Mouse (Mus musculus) myocyte (in vitro differentiated cells): ENCODE measurements around the gene Gm2174.

Source experiments
- CEBPB ChIP-seq: IDR thresholded peaks from 2 replicates; pipeline ENCODE4 v1.6.1; 2011; ENCODE audit warnings: mild to moderate bottlenecking, moderate library complexity; ENCODE audit not compliant: poor library complexity, insufficient read depth, severe bottlenecking
- E2F4 ChIP-seq: IDR thresholded peaks from one replicate; pipeline ENCODE4 v1.6.1; 2011; ENCODE audit warnings: mild to moderate bottlenecking, control low read depth, moderate library complexity; ENCODE audit not compliant: insufficient read depth
- MAX ChIP-seq: IDR thresholded peaks from one replicate; pipeline ENCODE4 v1.6.1; 2011; ENCODE audit warnings: low read depth, mild to moderate bottlenecking, control low read depth
- MYOD1 ChIP-seq, 3 experiments: IDR thresholded peaks; one replicate each; pipeline ENCODE4 v1.6.1; 2011; ENCODE audit warnings: control low read depth in 2 of 3, low read depth in 2 of 3, mild to moderate bottlenecking in 2 of 3, moderate library complexity in 1 of 3; ENCODE audit not compliant: insufficient read length in 2 of 3, control insufficient read depth in 1 of 3
- MYOG ChIP-seq, 3 experiments: IDR thresholded peaks; one replicate each; pipeline ENCODE4 v1.6.1; 2011; ENCODE audit warnings: control low read depth in 2 of 3, low read depth in 2 of 3, mild to moderate bottlenecking in 2 of 3; ENCODE audit not compliant: insufficient read length in 2 of 3, control insufficient read depth in 1 of 3, insufficient read depth in 1 of 3
- POLR2A ChIP-seq: IDR thresholded peaks from one replicate; pipeline ENCODE4 v1.6.1; 2011; ENCODE audit warnings: low read depth, mild to moderate bottlenecking, control low read depth, moderate library complexity; ENCODE audit not compliant: insufficient read length
- POLR2AphosphoS2 ChIP-seq: IDR thresholded peaks from one replicate; pipeline ENCODE4 v1.6.1; 2011; ENCODE audit warnings: low read depth, control low read depth; ENCODE audit not compliant: insufficient read length
- USF1 ChIP-seq: IDR thresholded peaks from one replicate; pipeline ENCODE4 v1.6.1; 2011; ENCODE audit warnings: low read depth, mild to moderate bottlenecking, control low read depth, moderate library complexity

GRCm38 (mm10) chrX:56468422-56468821 lies 20.7 kb downstream of the Gm2174 start:
- no peak for TF ChIP-seq MYOD1 (IDR thresholded peaks at IDR 0.05; ENCODE audit: control insufficient read depth in 1 of 3, insufficient read length in 2 of 3, low read depth in 2 of 3)
- no peak for TF ChIP-seq POLR2A
- TF ChIP-seq MAX: no peak
- no peak for TF ChIP-seq E2F4
- no peak for TF ChIP-seq POLR2AphosphoS2
- no peak for TF ChIP-seq CEBPB
- no peak for TF ChIP-seq MYOG (IDR thresholded peaks at IDR 0.05; ENCODE audit: control insufficient read depth in 1 of 3, insufficient read depth in 1 of 3, insufficient read length in 2 of 3, low read depth in 2 of 3)
- no peak for TF ChIP-seq USF1
